Comparison of ENCODE assay signal across 9 mouse cellular contexts in the genomic region with DNA sequence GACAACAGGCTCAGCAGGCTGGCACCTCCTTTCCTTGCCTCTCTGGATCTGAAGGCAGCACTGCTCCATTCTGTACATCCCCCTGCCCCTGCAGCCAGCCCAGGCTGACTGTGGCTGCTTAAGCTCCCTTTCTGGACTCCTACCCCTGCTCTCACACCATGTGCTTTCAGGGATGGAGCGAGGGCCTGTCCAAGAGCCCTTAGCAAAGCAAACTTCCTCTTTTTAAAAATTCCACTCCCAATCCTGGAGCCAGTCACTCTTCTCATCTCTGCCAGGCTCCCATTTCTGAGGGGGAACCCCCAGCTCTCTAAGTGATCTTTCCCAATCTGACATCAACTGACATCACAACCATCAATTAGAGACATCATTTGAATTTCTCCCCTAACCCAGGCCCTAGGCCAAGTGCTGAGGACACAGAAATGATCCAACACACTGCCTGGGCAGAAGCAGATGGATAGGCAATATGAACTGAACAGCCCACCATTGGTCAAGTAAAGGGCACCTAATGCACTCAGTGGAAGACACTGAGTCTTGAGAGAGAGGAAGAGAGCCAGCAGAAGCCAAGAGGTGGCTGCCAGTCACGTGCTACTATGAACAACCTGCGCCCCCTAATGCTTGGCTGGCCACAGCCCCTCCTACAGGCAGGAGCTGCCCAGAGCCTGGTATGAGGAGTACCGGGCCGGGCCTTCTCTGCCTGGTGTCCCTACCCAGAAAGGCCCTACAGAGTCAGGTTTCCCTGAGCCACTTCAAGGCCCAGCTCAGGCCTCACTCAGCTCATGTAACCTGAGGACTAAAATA. TPM values are rescaled to one million over a fixed set of nuclear protein-coding genes. Genes with fewer than 3 reads are reported as not detected.
A peak's percentile ranks its signal among the peaks of the same experiment; 100 is the strongest.
DNase-seq lines count a peak whose midpoint lies in the region; ATAC-seq lines count a peak whose summit lies in the region.
"Had no signal": no experiment of that assay in that cellular context is flagged by ENCODE, and none has a peak within 500 bp of the region (broad histone marks: within the 10 kb centered on the region; RNA-seq: fewer than 3 reads in every experiment).

No protein-coding gene starts in this region.

- peak overlapping the region; percentile 97 for H3K4me2 ChIP-seq in midbrain, embryonic 15.5 days

- DNase-seq in layer of hippocampus, adult 11-12 months (ENCODE audit: low spot score) = peak; percentile 28
- DNase-seq in layer of hippocampus, postnatal 25 days (ENCODE audit: extremely low spot score in 1 of 2, low spot score in 1 of 2) = no peak
- peak; percentile 44 to 47 for DNase-seq in cerebellum, postnatal 36 days
- peak; percentile 78 for DNase-seq in gastrocnemius, postnatal 25 days
- no peak for DNase-seq in ovary, adult 18-20 months (ENCODE audit: low spot score)
- no peak for DNase-seq in right cerebral cortex, postnatal 36 days (ENCODE audit: low spot score in 2 of 2)
- DNase-seq: right cerebral cortex, postnatal 4 days had no signal

- peak overlapping the region; percentile 73 for H3K4me3 ChIP-seq in midbrain, embryonic 15.5 days

- peaks cover 49% of the 10 kb centered on the region for H3K4me1 ChIP-seq in midbrain, embryonic 15.5 days

- 0 out of 2 replicates have a peak, but pooled peaks cover 2% of the 10 kb centered on the region for H3K36me3 ChIP-seq in midbrain, embryonic 15.5 days (replicated peaks)

- no peak overlapping the region for H3K27ac ChIP-seq in midbrain, embryonic 15.5 days

- H3K9ac ChIP-seq in midbrain, embryonic 15.5 days = peak overlapping the region; percentile 11; the same call in 1 of the 2 replicates

- ATAC-seq in midbrain, embryonic 15.5 days (replicated peaks) = no peak
- ATAC-seq in monocyte, adult 5-6 weeks (replicated peaks; ENCODE audit: insufficient number of reproducible peaks, low FRiP score, low TSS enrichment, poor library complexity, severe bottlenecking) = no peak

- no peaks in the 10 kb centered on the region for H3K9me3 ChIP-seq in midbrain, embryonic 15.5 days

- WGBS in midbrain, embryonic 15.5 days = 53% methylated on average over 5 of the region's 5 CpGs

- no peaks in the 10 kb centered on the region for H3K27me3 ChIP-seq in midbrain, embryonic 15.5 days (replicated peaks)

RNA-seq across cellular contexts. Expression of a gene that starts 3.8 kb away (rescaled TPM):
- total RNA-seq in layer of hippocampus, postnatal 25 days (2021) = 10 to 100 TPM; 16.8 to 18.0 TPM
- total RNA-seq in gastrocnemius, postnatal 25 days (2021) = 10 to 100 TPM; 13.0 to 14.2 TPM
- polyA plus RNA-seq in midbrain, embryonic 15.5 days (2015; fragmentation: Nextera tagmentation; extraction: Ambion mirVana) = 17.9 and 19.4 TPM in 2 replicates
- total RNA-seq in monocyte, adult 5-6 weeks (2017) = 7.2 to 8.1 TPM (median 7.8 TPM) in 3 replicates

RNA-seq across cellular contexts. Expression of a gene that starts 15.7 kb away (rescaled TPM):
- 10 to 100 TPM; 26.1 to 26.4 TPM for total RNA-seq in layer of hippocampus, postnatal 25 days (2021)
- 1 to 10 TPM; 5.1 to 8.4 TPM for total RNA-seq in gastrocnemius, postnatal 25 days (2021)
- 41.4 and 42.9 TPM in 2 replicates for polyA plus RNA-seq in midbrain, embryonic 15.5 days (2015; fragmentation: Nextera tagmentation; extraction: Ambion mirVana)
- total RNA-seq in monocyte, adult 5-6 weeks (2017) = 0.29 to 1.8 TPM (median 0.57 TPM) in 3 replicates

RNA-seq across cellular contexts. Expression of a gene that starts 15.8 kb away (rescaled TPM):
- total RNA-seq in layer of hippocampus, postnatal 25 days (2021) = under 1 TPM; 0.62 to 0.63 TPM
- under 1 TPM; 0.13 TPM for total RNA-seq in gastrocnemius, postnatal 25 days (2021)
- polyA plus RNA-seq in midbrain, embryonic 15.5 days (2015; fragmentation: Nextera tagmentation; extraction: Ambion mirVana) = 0.43 and 0.90 TPM in 2 replicates
- total RNA-seq in monocyte, adult 5-6 weeks (2017) = not detected in 3 replicates

RNA-seq across cellular contexts. Expression of a gene that starts 21.2 kb away (rescaled TPM):
- 10 to 100 TPM; 19.0 to 19.2 TPM for total RNA-seq in layer of hippocampus, postnatal 25 days (2021)
- total RNA-seq in gastrocnemius, postnatal 25 days (2021) = 10 to 100 TPM; 11.6 to 22.6 TPM
- polyA plus RNA-seq in midbrain, embryonic 15.5 days (2015; fragmentation: Nextera tagmentation; extraction: Ambion mirVana) = 22.6 and 24.9 TPM in 2 replicates
- 35.6 to 51.2 TPM (median 43.7 TPM) in 3 replicates for total RNA-seq in monocyte, adult 5-6 weeks (2017)

RNA-seq across cellular contexts. Expression of a gene that starts 47.0 kb away (rescaled TPM):
- total RNA-seq in layer of hippocampus, postnatal 25 days (2021) = 10 to 100 TPM; 76.4 to 77.6 TPM
- total RNA-seq in gastrocnemius, postnatal 25 days (2021) = under 1 TPM; 0.46 TPM
- polyA plus RNA-seq in midbrain, embryonic 15.5 days (2015; fragmentation: Nextera tagmentation; extraction: Ambion mirVana) = 33.5 and 36.2 TPM in 2 replicates
- not detected in 3 replicates for total RNA-seq in monocyte, adult 5-6 weeks (2017)

Comparison
In these comparisons a context has a peak if more than half of its experiments do, and no peak if none do; other contexts are left out.
1. DNase-seq: peak in layer of hippocampus, adult 11-12 months (single experiment), cerebellum, postnatal 36 days (2 of 2) and gastrocnemius, postnatal 25 days (single experiment); none in layer of hippocampus, postnatal 25 days (0 of 2), ovary, adult 18-20 months (single experiment) and right cerebral cortex, postnatal 36 days (0 of 2).